In genomic region chr1:21291394-21291793, GRCm38 (mm10) we compare ENCODE assay signal across 31 mouse cellular contexts. TPM values are rescaled to one million over a fixed set of nuclear protein-coding genes. Genes with fewer than 3 reads are reported as not detected.
"Had no signal": no experiment of that assay in that cellular context is flagged by ENCODE, and none has a peak within 500 bp of the region (broad histone marks: within the 10 kb centered on the region; RNA-seq: fewer than 3 reads in every experiment).

No protein-coding gene starts in this region.

- H3K36me3 ChIP-seq: heart, embryonic 12.5 days; hindbrain, embryonic 10.5 days; hindbrain, embryonic 12.5 days; kidney, embryonic 15.5 days; limb, embryonic 13.5 days; limb, embryonic 15.5 days; liver, embryonic 12.5 days had no signal

- H3K27ac ChIP-seq: gastrocnemius, adult 2 months; heart, adult 2 months; hindbrain, embryonic 10.5 days; hindbrain, embryonic 12.5 days; hindbrain, embryonic 14.5 days; kidney, embryonic 15.5 days; kidney, postnatal 0 days; limb, embryonic 13.5 days; limb, embryonic 15.5 days; liver, embryonic 12.5 days; liver, embryonic 14.5 days had no signal

- H3K4me2 ChIP-seq: heart, embryonic 12.5 days; hindbrain, embryonic 12.5 days; hindbrain, embryonic 14.5 days; kidney, embryonic 15.5 days; limb, embryonic 13.5 days; limb, embryonic 15.5 days; liver, embryonic 12.5 days had no signal

- DNase-seq: gastrocnemius, adult 2 months; gastrocnemius, postnatal 10 days; gastrocnemius, postnatal 25 days; heart, adult 2 months; heart, postnatal 10 days; heart, postnatal 4 days; kidney, adult 11 months; kidney, adult 2 months; kidney, adult 9 months; kidney, postnatal 14 days; kidney, postnatal 36 days; layer of hippocampus, adult 9-11 months; layer of hippocampus, postnatal 36 days; left cerebral cortex, postnatal 4 days had no signal

- H3K27me3 ChIP-seq: heart, embryonic 12.5 days; hindbrain, embryonic 12.5 days; kidney, embryonic 15.5 days; limb, embryonic 13.5 days; limb, embryonic 15.5 days; liver, embryonic 12.5 days had no signal

- H3K9me3 ChIP-seq: heart, embryonic 12.5 days; hindbrain, embryonic 10.5 days; hindbrain, embryonic 12.5 days; kidney, embryonic 15.5 days; limb, embryonic 13.5 days; limb, embryonic 15.5 days; liver, embryonic 12.5 days had no signal

- H3K4me1 ChIP-seq: heart, embryonic 12.5 days; hindbrain, embryonic 10.5 days; hindbrain, embryonic 12.5 days; kidney, embryonic 15.5 days; limb, embryonic 13.5 days; limb, embryonic 15.5 days; liver, embryonic 12.5 days had no signal

- H3K4me3 ChIP-seq: gastrocnemius, adult 2 months; heart, adult 2 months; heart, embryonic 12.5 days; hindbrain, embryonic 10.5 days; hindbrain, embryonic 12.5 days; kidney, embryonic 15.5 days; limb, embryonic 13.5 days; limb, embryonic 15.5 days; liver, embryonic 12.5 days had no signal

- H3K9ac ChIP-seq: heart, embryonic 12.5 days; hindbrain, embryonic 12.5 days; hindbrain, embryonic 14.5 days; kidney, embryonic 15.5 days; limb, embryonic 13.5 days; limb, embryonic 15.5 days; liver, embryonic 12.5 days; liver, embryonic 14.5 days had no signal

- ATAC-seq: hindbrain, embryonic 16.5 days; intestine, embryonic 16.5 days; liver, embryonic 12.5 days had no signal

RNA-seq across cellular contexts. Expression of gene Khdc1a, which starts 58.0 kb away (rescaled TPM):
- polyA plus RNA-seq: heart, adult 2 months; heart, embryonic 12.5 days; heart, embryonic 14.5 days; hindbrain, embryonic 10.5 days; hindbrain, embryonic 12.5 days; hindbrain, embryonic 14.5 days; hindbrain, embryonic 16.5 days; intestine, embryonic 14.5 days; intestine, embryonic 16.5 days; kidney, embryonic 15.5 days; kidney, postnatal 0 days; large intestine, adult 2 months; limb, embryonic 11.5 days; limb, embryonic 13.5 days; limb, embryonic 15.5 days; liver, adult 2 months; liver, embryonic 12.5 days; liver, embryonic 14.5 days had no signal
